Mouse (Mus musculus) adrenal gland, postnatal 36 days (tissue): ENCODE results near the gene Lrch4. TPM values are rescaled to one million over a fixed set of nuclear protein-coding genes. Genes with fewer than 3 reads are reported as not detected.

Experiments used
- DNase-seq, 2 experiments: peaks; one replicate each; pipeline ENCODE4 v3.0.0; 2021; ENCODE audit warnings: mixed read lengths in 1 of 2
- long read RNA-seq, 2 experiments: library from polyadenylated mRNA; stranded (forward); transcript quantifications; one replicate each; pipeline ENCODE4 v2.0.0; 2021; ENCODE audit warnings: borderline sequencing depth in 2 of 2
- total RNA-seq, 2 experiments: library from RNA; stranded (reverse); gene quantifications; 2 replicates each; pipeline ENCODE4 v1.2.3; 2021

The Lrch4 gene
- total RNA-seq, result 10 to 100 TPM; 23.5 to 36.1 TPM
- long read RNA-seq, experiment 1, partial matches to known transcripts, result 2 of 9 reads
- long read RNA-seq, experiment 1, other reads (novel, unspliced or antisense), result 1 of 9 reads
- long read RNA-seq, experiment 2, transcript Lrch4-201 (18 exons, 3,078 nt), result major isoform, 11 of 16 reads
- long read RNA-seq, experiment 2, partial matches to known transcripts, result 1 of 16 reads
- long read RNA-seq, experiment 2, other reads (novel, unspliced or antisense), result 2 of 16 reads

GRCm38 (mm10) chr5:137628498-137629305, at the start of gene Lrch4, which contains the start of the genes Fbxo24 and Gm20605:
Lrch4 (plus strand) TSS chr5:137629121.
Fbxo24 (minus strand) TSS chr5:137629002.
Gm20605 (plus strand) TSS chr5:137629175.
- peak; percentile 99 for DNase-seq

- no peak for DNase-seq
Measured at GRCm38 (mm10) chr5:137580246-137580645, 48.7 kb upstream of the Lrch4 start.

- no peak for DNase-seq
Measured at GRCm38 (mm10) chr5:137582702-137583101, 46.2 kb upstream of the Lrch4 start.

GRCm38 (mm10) chr5:137583670-137584169, 45.2 kb upstream of the Lrch4 start:
- no peak for DNase-seq

GRCm38 (mm10) chr5:137584976-137585375, 43.9 kb upstream of the Lrch4 start:
- peak; percentile 81 to 84 for DNase-seq

GRCm38 (mm10) chr5:137590507-137590906, 38.4 kb upstream of the Lrch4 start:
- DNase-seq, result no peak

- DNase-seq, result no peak
Measured at GRCm38 (mm10) chr5:137595921-137596320, 33.0 kb upstream of the Lrch4 start.

GRCm38 (mm10) chr5:137596601-137597261, 32.2 kb upstream of the Lrch4 start:
- DNase-seq, result no peak

GRCm38 (mm10) chr5:137597625-137598024, 31.3 kb upstream of the Lrch4 start:
- DNase-seq, result no peak

GRCm38 (mm10) chr5:137598100-137598826, 30.7 kb upstream of the Lrch4 start:
- DNase-seq, result no peak

GRCm38 (mm10) chr5:137599600-137599999, 29.3 kb upstream of the Lrch4 start:
- no peak for DNase-seq

GRCm38 (mm10) chr5:137600281-137600618, 28.7 kb upstream of the Lrch4 start:
- DNase-seq, result no peak

- peak; percentile 97 for DNase-seq
Measured at GRCm38 (mm10) chr5:137600619-137601364, 28.1 kb upstream of the Lrch4 start, which contains the start of gene Mospd3. Mospd3 (minus strand) TSS chr5:137601058.

GRCm38 (mm10) chr5:137601365-137601729, 27.6 kb upstream of the Lrch4 start:
- DNase-seq, result peak; percentile 37 to 46

- no peak for DNase-seq
Measured at GRCm38 (mm10) chr5:137607860-137608653, 20.9 kb upstream of the Lrch4 start.

GRCm38 (mm10) chr5:137608654-137609190, 20.2 kb upstream of the Lrch4 start:
- DNase-seq, result no peak

GRCm38 (mm10) chr5:137609292-137609691, 19.6 kb upstream of the Lrch4 start:
- no peak for DNase-seq

GRCm38 (mm10) chr5:137610056-137610455, 18.9 kb upstream of the Lrch4 start:
- DNase-seq, result peak in 1 of 2 experiments; percentile 19

GRCm38 (mm10) chr5:137610548-137611244, 18.2 kb upstream of the Lrch4 start:
- DNase-seq, result peak; percentile 88 to 93
